Mouse (Mus musculus): ENCODE data around the gene Sco1. TPM values are rescaled to one million over a fixed set of nuclear protein-coding genes. Genes with fewer than 3 reads are reported as not detected.
A peak's percentile ranks its signal among the peaks of the same experiment; 100 is the strongest.

Sco1 gene
- polyA plus RNA-seq, 1 experiment from 2014 or later = 23.5 TPM

DNA sequence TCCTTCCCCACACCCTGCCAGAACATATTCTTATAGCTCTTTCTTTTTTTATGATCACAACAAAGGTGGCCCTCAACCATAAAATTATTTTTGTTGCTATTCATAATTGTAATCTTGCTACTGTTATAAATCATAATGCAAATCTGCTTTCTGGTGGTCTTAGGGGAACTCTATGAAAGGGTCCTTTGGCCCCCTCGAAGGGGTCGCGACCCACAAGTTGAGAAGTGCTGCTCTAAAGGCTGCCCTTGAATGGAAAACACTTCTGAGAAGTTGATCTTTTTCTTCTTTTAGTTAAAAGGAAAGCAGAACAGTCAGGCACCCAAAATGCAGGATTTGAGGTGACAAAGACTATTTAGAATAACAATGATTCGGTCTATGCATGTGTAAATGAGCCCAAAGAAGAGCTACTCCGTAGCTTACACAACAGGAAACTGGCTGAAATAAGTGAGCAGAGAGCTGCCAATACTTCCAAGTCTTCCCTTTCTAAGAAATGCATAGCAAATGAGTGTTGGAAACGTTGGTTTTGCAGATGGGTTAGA lies 28.6 kb upstream of the Sco1 start:
- Histone ChIP-seq H3K9ac (no peak overlapping the region), H3K27ac (no peak overlapping the region), H3K27me3 (no peaks in the 10 kb centered on the region), H3K4me1 (peaks cover 3% of the 10 kb centered on the region; the same call in 1 of the 2 replicates), H3K36me3 (no peaks in the 10 kb centered on the region), H3K4me3 (no peak overlapping the region), H3K9me3 (no peaks in the 10 kb centered on the region), H3K4me2 (replicated peaks) (peak overlapping the region; percentile 58)
- WGBS = 32% methylated on average over 6 of the region's 6 CpGs
- ATAC-seq (ENCODE audit: insufficient number of reproducible peaks, insufficient read depth, low FRiP score, low TSS enrichment) = no peak

DNA sequence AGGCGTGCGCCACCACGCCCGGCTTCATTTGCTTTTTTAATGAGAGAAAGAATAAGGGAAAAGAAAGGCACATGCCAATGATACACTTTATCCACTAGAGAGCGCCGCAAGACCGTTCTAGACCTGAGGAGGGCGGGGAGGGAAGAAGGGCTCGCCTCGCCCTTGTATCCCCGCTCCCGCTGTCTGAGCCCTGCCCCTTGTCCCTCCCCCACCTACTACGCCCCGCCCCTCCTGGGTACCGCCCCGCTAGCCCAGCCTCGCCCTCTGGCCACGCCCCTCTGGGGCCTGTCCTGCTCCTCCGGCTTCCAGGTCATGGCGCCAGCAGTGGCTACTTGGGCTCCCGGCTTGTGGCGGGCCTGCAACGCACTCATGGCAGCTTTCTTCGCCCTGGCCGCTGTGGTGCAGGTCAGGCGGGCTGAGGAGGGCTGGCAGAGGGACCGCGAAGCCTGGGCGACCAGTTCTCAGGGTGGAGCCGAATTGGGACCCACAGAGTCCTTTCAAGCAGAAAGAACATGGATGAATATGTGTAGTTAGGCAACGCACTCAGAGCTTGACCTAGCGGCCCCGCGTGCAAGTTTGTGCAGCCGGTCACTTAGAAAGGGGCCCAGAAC lies 27.5 kb upstream of the Sco1 start, which contains the start of gene Tmem220:
Gene Tmem220 (plus strand): TSS at position 288 of the 611 bp plus-strand sequence.
- 3% methylated on average over 35 of the region's 35 CpGs for WGBS
- H3K4me2 ChIP-seq (replicated peaks) = peak within 1 kb of the TSS; percentile 58
- H3K36me3 ChIP-seq = no peaks in the 10 kb centered on the region
- ATAC-seq (ENCODE audit: insufficient number of reproducible peaks, insufficient read depth, low FRiP score, low TSS enrichment) = peak; percentile 98
- H3K4me3 ChIP-seq = peak within 1 kb of the TSS; percentile 42
- H3K9me3 ChIP-seq = no peaks in the 10 kb centered on the region
- peak within 1 kb of the TSS; percentile 46 for H3K9ac ChIP-seq
- no peak within 1 kb of the TSS for H3K27ac ChIP-seq
- H3K27me3 ChIP-seq = no peaks in the 10 kb centered on the region
- H3K4me1 ChIP-seq = peaks cover 3% of the 10 kb centered on the region; the same call in 1 of the 2 replicates

GRCm38 (mm10) chr11:67030904-67031602 lies 21.4 kb upstream of the Sco1 start:
- no peaks in the 10 kb centered on the region for H3K27me3 ChIP-seq
- H3K4me3 ChIP-seq = no peak overlapping the region
- H3K27ac ChIP-seq = no peak overlapping the region
- no peak overlapping the region for H3K4me2 ChIP-seq (replicated peaks)
- ATAC-seq (ENCODE audit: insufficient number of reproducible peaks, insufficient read depth, low FRiP score, low TSS enrichment) = no peak
- no peaks in the 10 kb centered on the region for H3K36me3 ChIP-seq
- no peaks in the 10 kb centered on the region for H3K9me3 ChIP-seq
- H3K4me1 ChIP-seq = no peaks in the 10 kb centered on the region
- no peak overlapping the region for H3K9ac ChIP-seq
- 53% methylated on average over 16 of the region's 16 CpGs for WGBS

DNA sequence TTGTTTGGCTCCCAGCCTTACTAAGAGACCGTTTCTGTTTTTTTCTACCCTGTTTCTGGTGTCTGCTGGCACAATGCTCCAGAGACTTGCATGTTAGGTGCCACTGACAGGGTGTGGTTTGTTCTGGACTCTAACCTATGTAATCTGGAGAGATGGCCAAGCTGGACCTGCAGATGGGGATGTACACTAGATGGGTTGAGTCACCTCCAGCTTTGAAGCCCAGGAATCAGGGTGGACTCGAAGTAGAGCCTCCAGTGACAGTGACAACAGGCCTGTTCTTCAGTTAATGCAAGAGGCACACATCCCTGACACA lies 20.9 kb upstream of the Sco1 start:
- Histone ChIP-seq H3K36me3 (no peaks in the 10 kb centered on the region), H3K9me3 (no peaks in the 10 kb centered on the region), H3K9ac (no peak overlapping the region), H3K4me3 (no peak overlapping the region), H3K4me2 (replicated peaks) (no peak overlapping the region), H3K27me3 (no peaks in the 10 kb centered on the region), H3K4me1 (no peaks in the 10 kb centered on the region), H3K27ac (no peak overlapping the region)
- 69% methylated on average over 2 of the region's 2 CpGs for WGBS
- no peak for ATAC-seq (ENCODE audit: insufficient number of reproducible peaks, insufficient read depth, low FRiP score, low TSS enrichment)

DNA sequence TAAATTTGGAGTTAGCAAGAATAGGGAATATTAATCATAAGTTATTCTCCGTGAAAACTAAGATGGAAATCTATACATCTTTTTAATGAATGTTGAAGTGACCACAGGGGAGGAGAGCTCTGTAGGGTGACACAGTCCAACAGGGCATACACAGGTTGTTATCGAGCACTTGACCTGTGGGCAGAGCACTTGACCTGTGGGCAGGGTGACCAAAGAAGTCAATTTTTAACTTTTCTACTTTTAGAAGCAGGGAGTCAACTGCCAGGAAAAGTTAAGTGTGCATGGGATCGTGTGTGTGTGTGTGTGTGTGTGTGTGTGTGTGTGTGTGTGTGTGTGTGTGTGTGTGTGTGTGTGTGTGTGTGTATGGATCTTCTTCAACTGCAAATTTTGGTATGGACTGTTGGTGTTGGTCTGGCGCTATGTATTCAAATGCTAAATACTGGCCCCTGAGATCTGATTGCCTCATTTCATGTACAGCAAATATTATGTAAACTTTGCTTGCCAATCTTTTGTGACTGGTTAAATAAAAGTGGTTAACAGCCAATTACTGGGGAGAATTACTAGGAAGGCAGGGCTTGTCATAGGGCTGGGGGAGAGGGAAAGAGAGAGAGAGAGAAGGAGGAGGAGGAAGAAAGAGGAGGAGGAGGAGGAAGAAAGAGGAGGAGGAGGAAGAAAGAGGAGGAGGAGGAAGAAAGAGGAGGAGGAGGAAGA lies 17.5 kb upstream of the Sco1 start:
- H3K4me3 ChIP-seq = no peak overlapping the region
- no peak overlapping the region for H3K4me2 ChIP-seq (replicated peaks)
- H3K27ac ChIP-seq = no peak overlapping the region
- H3K9ac ChIP-seq = no peak overlapping the region
- H3K27me3 ChIP-seq = no peaks in the 10 kb centered on the region
- no peak for ATAC-seq (ENCODE audit: insufficient number of reproducible peaks, insufficient read depth, low FRiP score, low TSS enrichment)
- H3K36me3 ChIP-seq = peaks cover 25% of the 10 kb centered on the region
- 76% methylated on average over 4 of the region's 4 CpGs for WGBS
- H3K9me3 ChIP-seq = no peaks in the 10 kb centered on the region
- no peaks in the 10 kb centered on the region for H3K4me1 ChIP-seq

DNA sequence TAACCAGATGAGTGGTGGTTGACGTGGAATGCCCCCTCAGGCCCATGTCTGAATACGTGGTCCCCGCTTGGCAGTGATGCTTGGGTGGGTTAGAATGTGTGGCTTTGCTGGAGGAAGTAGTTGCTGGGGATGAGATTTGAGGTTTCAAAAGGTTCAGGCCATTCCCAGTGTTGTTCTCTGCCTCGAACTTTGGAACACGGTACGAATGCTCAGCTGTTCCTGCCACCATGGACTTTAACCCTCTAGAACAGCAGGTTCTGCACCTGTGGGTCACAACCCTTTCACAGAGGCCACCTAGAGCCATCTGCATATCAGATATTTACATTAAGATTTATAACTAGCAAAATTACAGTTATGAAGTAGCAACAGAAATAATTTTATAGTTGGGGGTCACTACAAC lies 16.2 kb upstream of the Sco1 start:
- H3K4me2 ChIP-seq (replicated peaks) = no peak overlapping the region
- H3K4me3 ChIP-seq = no peak overlapping the region
- H3K9me3 ChIP-seq = no peaks in the 10 kb centered on the region
- 88% methylated on average over 6 of the region's 6 CpGs for WGBS
- ATAC-seq (ENCODE audit: insufficient number of reproducible peaks, insufficient read depth, low FRiP score, low TSS enrichment) = no peak
- peaks cover 36% of the 10 kb centered on the region for H3K36me3 ChIP-seq
- no peak overlapping the region for H3K9ac ChIP-seq
- no peaks in the 10 kb centered on the region for H3K4me1 ChIP-seq
- no peak overlapping the region for H3K27ac ChIP-seq
- no peaks in the 10 kb centered on the region for H3K27me3 ChIP-seq

GRCm38 (mm10) chr11:67036892-67037291 lies 15.6 kb upstream of the Sco1 start:
- Histone ChIP-seq H3K9ac (no peak overlapping the region), H3K4me2 (replicated peaks) (no peak overlapping the region), H3K27ac (no peak overlapping the region), H3K9me3 (no peaks in the 10 kb centered on the region), H3K27me3 (no peaks in the 10 kb centered on the region), H3K4me3 (no peak overlapping the region), H3K4me1 (no peaks in the 10 kb centered on the region), H3K36me3 (peaks cover 36% of the 10 kb centered on the region)
- 94% methylated on average over 9 of the region's 9 CpGs for WGBS
- ATAC-seq (ENCODE audit: insufficient number of reproducible peaks, insufficient read depth, low FRiP score, low TSS enrichment) = no peak

- H3K36me3 ChIP-seq = peaks cover 36% of the 10 kb centered on the region
- no peak overlapping the region for H3K27ac ChIP-seq
- H3K9me3 ChIP-seq = no peaks in the 10 kb centered on the region
- H3K27me3 ChIP-seq = no peaks in the 10 kb centered on the region
- peaks cover 2% of the 10 kb centered on the region; the same call in 1 of the 2 replicates for H3K4me1 ChIP-seq
- ATAC-seq (ENCODE audit: insufficient number of reproducible peaks, insufficient read depth, low FRiP score, low TSS enrichment) = no peak
- no peak overlapping the region for H3K9ac ChIP-seq
- H3K4me3 ChIP-seq = no peak overlapping the region
- H3K4me2 ChIP-seq (replicated peaks) = no peak overlapping the region
- WGBS = 90% methylated on average over 3 of the region's 3 CpGs
Observed at GRCm38 (mm10) chr11:67039799-67040198, 12.7 kb upstream of the Sco1 start.

DNA sequence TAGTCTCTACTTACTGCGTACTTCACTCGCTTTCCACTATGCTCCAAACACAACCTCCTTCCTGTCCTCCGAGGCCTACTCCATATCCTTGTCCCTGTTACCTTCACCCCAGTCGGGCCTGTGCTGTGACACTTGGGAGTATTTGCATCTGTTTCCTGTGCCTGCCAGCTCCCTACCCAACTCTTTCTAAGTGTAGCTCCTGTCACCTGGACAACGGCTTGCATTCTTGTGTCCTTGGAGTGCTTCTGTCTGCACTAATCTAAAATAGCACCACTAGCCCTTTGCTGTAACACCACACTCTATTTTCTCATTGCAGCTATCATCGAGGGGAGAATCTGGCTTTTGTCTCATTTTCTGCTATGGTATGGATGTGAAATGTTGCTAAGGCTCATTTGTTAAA lies 12.0 kb upstream of the Sco1 start:
- 95% methylated on average over 6 of the region's 6 CpGs for WGBS
- ATAC-seq (ENCODE audit: insufficient number of reproducible peaks, insufficient read depth, low FRiP score, low TSS enrichment) = no peak
- no peaks in the 10 kb centered on the region for H3K9me3 ChIP-seq

DNA sequence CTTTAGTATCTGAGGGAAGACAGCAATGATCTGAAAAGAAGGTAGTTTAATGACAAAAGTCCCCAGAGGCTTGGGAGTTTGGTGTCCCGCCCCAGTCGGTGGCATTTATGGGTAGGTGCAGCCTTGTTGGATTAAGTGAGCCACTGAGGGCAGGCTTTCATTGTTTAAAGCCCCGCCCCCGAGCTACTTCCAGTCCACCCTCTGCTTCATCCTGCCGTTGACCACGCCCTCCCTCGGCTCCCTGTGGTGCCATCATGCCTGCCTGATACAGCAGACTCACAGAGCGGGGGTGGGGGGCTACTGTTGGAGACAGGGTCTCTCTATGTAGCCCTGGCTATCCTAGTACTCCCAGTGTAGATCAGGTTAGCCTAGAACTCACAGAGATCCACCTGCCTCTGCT lies 9.5 kb upstream of the Sco1 start:
- peaks cover 42% of the 10 kb centered on the region for H3K36me3 ChIP-seq
- H3K27me3 ChIP-seq = no peaks in the 10 kb centered on the region
- no peak overlapping the region for H3K27ac ChIP-seq
- no peak overlapping the region for H3K4me3 ChIP-seq
- no peak for ATAC-seq (ENCODE audit: insufficient number of reproducible peaks, insufficient read depth, low FRiP score, low TSS enrichment)
- H3K4me2 ChIP-seq (replicated peaks) = no peak overlapping the region
- H3K4me1 ChIP-seq = peaks cover 4% of the 10 kb centered on the region; the same call in 1 of the 2 replicates
- WGBS = 56% methylated on average over 8 of the region's 8 CpGs
- no peak overlapping the region for H3K9ac ChIP-seq
- no peaks in the 10 kb centered on the region for H3K9me3 ChIP-seq

More for the DNA sequence above, 12.0 kb upstream of the Sco1 start:
- Histone ChIP-seq H3K4me1 (peaks cover 4% of the 10 kb centered on the region; the same call in 1 of the 2 replicates), H3K9ac (no peak overlapping the region), H3K36me3 (peaks cover 37% of the 10 kb centered on the region), H3K27me3 (no peaks in the 10 kb centered on the region), H3K4me2 (replicated peaks) (no peak overlapping the region), H3K4me3 (no peak overlapping the region), H3K27ac (no peak overlapping the region)

- Histone ChIP-seq H3K27me3 (no peaks in the 10 kb centered on the region), H3K36me3 (peaks cover 25% of the 10 kb centered on the region), H3K4me1 (peaks cover 4% of the 10 kb centered on the region; the same call in 1 of the 2 replicates), H3K27ac (no peak overlapping the region), H3K9me3 (no peaks in the 10 kb centered on the region), H3K4me3 (no peak overlapping the region), H3K4me2 (replicated peaks) (no peak overlapping the region), H3K9ac (no peak overlapping the region)
- no peak for ATAC-seq (ENCODE audit: insufficient number of reproducible peaks, insufficient read depth, low FRiP score, low TSS enrichment)
- 75% methylated on average over 6 of the region's 6 CpGs for WGBS
Observed at GRCm38 (mm10) chr11:67044959-67045358, 7.5 kb upstream of the Sco1 start.
